Mouse (Mus musculus): Measurements from ENCODE around the gene Uso1. TPM values are rescaled to one million over a fixed set of nuclear protein-coding genes. Genes with fewer than 3 reads are reported as not detected.
A peak's percentile ranks its signal among the peaks of the same experiment; 100 is the strongest.

Gene Uso1
- polyA plus RNA-seq, 1 experiment: 8.1 TPM

GRCm38 (mm10) chr5:92229514-92229913, 91.8 kb downstream of the Uso1 start:
- no peak overlapping the region for H3K27ac ChIP-seq (ENCODE audit: control insufficient read depth, insufficient read depth, low read depth, low read length)
- H3K27me3 ChIP-seq (ENCODE audit: control insufficient read depth, insufficient read depth, low read length): no peaks in the 10 kb centered on the region
- no peaks in the 10 kb centered on the region for H3K4me1 ChIP-seq (ENCODE audit: control insufficient read depth, insufficient read depth, low read length)
- no peak overlapping the region for H3K4me3 ChIP-seq (ENCODE audit: control insufficient read depth, low read depth, low read length)
- H3K36me3 ChIP-seq (ENCODE audit: control insufficient read depth, insufficient read depth, low read length): no peaks in the 10 kb centered on the region
- no peak for TF ChIP-seq CTCF (IDR thresholded peaks at IDR 0.05; ENCODE audit: control insufficient read depth, insufficient read depth, insufficient replicate concordance, low read depth, low read length)
- no peak for TF ChIP-seq POLR2A (IDR thresholded peaks at IDR 0.05; ENCODE audit: control insufficient read depth, low read depth, low read length)

DNA sequence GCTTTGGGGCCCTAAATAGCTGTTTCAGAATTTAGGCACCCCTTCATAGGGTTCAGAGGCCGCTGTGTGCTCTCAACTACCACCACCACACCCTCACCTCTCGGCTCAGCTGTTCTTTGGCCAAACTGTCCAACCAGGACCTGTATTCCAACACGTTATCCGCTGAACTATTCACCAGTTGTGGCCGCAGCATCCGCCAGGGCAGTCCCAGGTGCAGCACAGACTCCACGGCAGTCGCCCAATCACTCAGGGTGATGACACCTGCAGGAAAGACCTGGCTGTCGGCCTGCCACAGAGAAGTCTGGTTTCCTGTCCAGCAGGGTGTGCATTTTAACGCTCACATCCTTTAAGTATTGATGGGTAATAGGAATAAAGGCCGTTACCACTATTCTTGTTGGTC, 92.6 kb downstream of the Uso1 start:
- TF ChIP-seq CTCF (IDR thresholded peaks at IDR 0.05; ENCODE audit: control insufficient read depth, insufficient read depth, insufficient replicate concordance, low read depth, low read length) (no peak), POLR2A (IDR thresholded peaks at IDR 0.05; ENCODE audit: control insufficient read depth, low read depth, low read length) (no peak)
- H3K4me3 ChIP-seq (ENCODE audit: control insufficient read depth, low read depth, low read length): no peak overlapping the region
- H3K27ac ChIP-seq (ENCODE audit: control insufficient read depth, insufficient read depth, low read depth, low read length): no peak overlapping the region

GRCm38 (mm10) chr5:92231836-92232235, 94.1 kb downstream of the Uso1 start:
- Histone ChIP-seq H3K27me3 (ENCODE audit: control insufficient read depth, insufficient read depth, low read length) (no peaks in the 10 kb centered on the region), H3K4me1 (ENCODE audit: control insufficient read depth, insufficient read depth, low read length) (no peaks in the 10 kb centered on the region), H3K4me3 (ENCODE audit: control insufficient read depth, low read depth, low read length) (no peak overlapping the region), H3K27ac (ENCODE audit: control insufficient read depth, insufficient read depth, low read depth, low read length) (no peak overlapping the region), H3K36me3 (ENCODE audit: control insufficient read depth, insufficient read depth, low read length) (no peaks in the 10 kb centered on the region)
- TF ChIP-seq POLR2A (IDR thresholded peaks at IDR 0.05; ENCODE audit: control insufficient read depth, low read depth, low read length) (no peak), CTCF (IDR thresholded peaks at IDR 0.05; ENCODE audit: control insufficient read depth, insufficient read depth, insufficient replicate concordance, low read depth, low read length) (no peak)

More for the DNA sequence above, 92.6 kb downstream of the Uso1 start:
- Histone ChIP-seq H3K27me3 (ENCODE audit: control insufficient read depth, insufficient read depth, low read length) (no peaks in the 10 kb centered on the region), H3K4me1 (ENCODE audit: control insufficient read depth, insufficient read depth, low read length) (no peaks in the 10 kb centered on the region), H3K36me3 (ENCODE audit: control insufficient read depth, insufficient read depth, low read length) (no peaks in the 10 kb centered on the region)

DNA sequence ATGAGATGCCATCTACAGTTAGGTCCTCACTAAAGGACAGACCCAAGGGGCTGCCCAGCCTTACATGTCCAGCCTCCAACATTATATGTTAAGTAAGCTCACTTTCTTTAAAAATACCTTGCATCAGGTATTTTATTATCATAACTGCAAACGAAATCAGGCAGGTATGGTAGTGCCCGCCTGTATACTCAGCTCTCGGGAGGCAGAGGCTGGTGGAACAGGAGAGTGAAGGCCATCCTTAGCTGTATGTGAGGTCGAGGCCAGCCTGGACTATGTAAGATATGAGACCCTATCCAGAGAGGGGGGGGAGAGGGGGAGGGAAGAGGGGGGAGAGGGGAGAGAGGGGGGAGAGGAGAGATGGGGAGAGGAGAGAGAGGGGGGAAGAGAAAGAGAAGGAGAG, 95.6 kb downstream of the Uso1 start:
- Histone ChIP-seq H3K4me3 (ENCODE audit: control insufficient read depth, low read depth, low read length) (no peak overlapping the region), H3K27ac (ENCODE audit: control insufficient read depth, insufficient read depth, low read depth, low read length) (no peak overlapping the region), H3K27me3 (ENCODE audit: control insufficient read depth, insufficient read depth, low read length) (no peaks in the 10 kb centered on the region), H3K4me1 (ENCODE audit: control insufficient read depth, insufficient read depth, low read length) (no peaks in the 10 kb centered on the region), H3K36me3 (ENCODE audit: control insufficient read depth, insufficient read depth, low read length) (no peaks in the 10 kb centered on the region)
- no peak for TF ChIP-seq POLR2A (IDR thresholded peaks at IDR 0.05; ENCODE audit: control insufficient read depth, low read depth, low read length)
- no peak for TF ChIP-seq CTCF (IDR thresholded peaks at IDR 0.05; ENCODE audit: control insufficient read depth, insufficient read depth, insufficient replicate concordance, low read depth, low read length)

DNA sequence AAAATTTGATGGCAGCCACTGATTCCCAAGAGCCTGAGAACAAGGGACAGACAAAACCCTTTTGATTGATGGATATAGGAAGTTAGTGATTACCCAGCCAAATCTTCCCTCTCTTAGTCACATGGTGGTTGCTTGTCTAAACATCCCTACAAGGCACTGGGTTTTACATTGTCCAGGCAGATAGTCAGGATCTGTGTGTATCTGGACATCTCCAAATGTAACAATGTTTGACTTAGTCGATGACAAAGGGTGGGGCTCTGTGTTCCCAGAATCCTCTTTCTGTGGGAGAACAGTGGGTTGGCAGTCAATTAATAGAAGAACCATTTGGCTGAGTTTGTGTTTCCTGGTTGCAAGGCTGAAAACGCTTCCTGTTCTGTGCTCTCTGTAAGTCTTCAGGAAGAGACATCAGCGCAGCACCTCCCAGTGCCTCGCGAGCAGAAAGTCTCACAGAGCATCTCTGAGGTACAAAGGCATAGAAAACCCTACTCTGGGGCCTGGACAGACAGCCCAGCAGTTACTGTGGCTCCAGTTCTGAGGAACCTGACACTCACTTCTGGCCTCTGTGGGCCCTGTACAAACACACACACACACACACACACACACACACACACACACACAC, 97.3 kb downstream of the Uso1 start:
- Histone ChIP-seq H3K4me1 (ENCODE audit: control insufficient read depth, insufficient read depth, low read length) (peaks cover 4% of the 10 kb centered on the region; the same call in 1 of the 2 replicates), H3K4me3 (ENCODE audit: control insufficient read depth, low read depth, low read length) (no peak overlapping the region), H3K36me3 (ENCODE audit: control insufficient read depth, insufficient read depth, low read length) (no peaks in the 10 kb centered on the region), H3K27me3 (ENCODE audit: control insufficient read depth, insufficient read depth, low read length) (no peaks in the 10 kb centered on the region), H3K27ac (ENCODE audit: control insufficient read depth, insufficient read depth, low read depth, low read length) (no peak overlapping the region)
- no peak for TF ChIP-seq POLR2A (IDR thresholded peaks at IDR 0.05; ENCODE audit: control insufficient read depth, low read depth, low read length)
- no peak for TF ChIP-seq CTCF (IDR thresholded peaks at IDR 0.05; ENCODE audit: control insufficient read depth, insufficient read depth, insufficient replicate concordance, low read depth, low read length)

DNA sequence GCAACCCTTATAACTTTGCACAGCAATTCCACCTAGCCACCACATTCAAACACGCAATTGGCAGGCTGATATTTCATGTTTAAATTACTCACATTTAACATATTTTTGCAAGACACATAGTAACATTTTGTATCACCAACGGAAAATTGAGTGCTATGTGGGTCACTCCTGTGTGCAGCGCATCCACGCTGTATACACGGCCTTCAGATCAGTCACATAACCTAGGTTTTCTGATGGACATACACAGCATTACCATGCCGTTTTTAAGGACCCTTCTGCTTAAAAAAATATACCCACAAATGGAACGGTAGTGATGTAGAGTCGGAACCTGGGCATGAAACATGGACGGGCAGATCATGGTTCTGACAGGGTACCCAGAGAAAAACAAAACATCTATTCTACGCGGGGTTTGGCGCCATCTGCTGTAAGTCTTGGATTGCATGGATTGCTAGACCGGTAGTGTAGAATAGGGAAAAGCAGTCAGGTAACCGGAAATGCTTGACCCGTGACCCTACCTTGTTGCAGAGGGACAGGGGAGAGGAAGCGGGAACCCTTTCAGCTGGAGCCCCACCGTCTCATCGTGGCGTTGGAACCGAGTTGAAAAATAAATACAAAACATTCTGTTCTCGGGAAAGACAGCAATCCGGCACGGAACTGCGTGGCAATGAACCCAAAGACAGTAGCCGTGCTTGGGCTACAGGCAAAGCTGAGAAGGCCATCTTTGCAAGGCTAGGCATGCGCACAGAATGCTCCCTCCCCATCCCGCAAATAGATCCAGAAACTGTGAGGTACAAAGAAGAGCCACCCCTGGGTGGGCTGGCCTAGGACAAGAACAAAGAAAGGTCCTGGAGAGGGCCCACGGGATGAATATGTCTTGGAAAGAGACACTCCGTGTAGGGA, 101.8 kb downstream of the Uso1 start:
- Histone ChIP-seq H3K27ac (ENCODE audit: control insufficient read depth, insufficient read depth, low read depth, low read length) (no peak overlapping the region), H3K4me3 (ENCODE audit: control insufficient read depth, low read depth, low read length) (peak overlapping the region; percentile 30), H3K36me3 (ENCODE audit: control insufficient read depth, insufficient read depth, low read length) (no peaks in the 10 kb centered on the region), H3K4me1 (ENCODE audit: control insufficient read depth, insufficient read depth, low read length) (peaks cover 4% of the 10 kb centered on the region; the same call in 1 of the 2 replicates), H3K27me3 (ENCODE audit: control insufficient read depth, insufficient read depth, low read length) (no peaks in the 10 kb centered on the region)
- no peak for TF ChIP-seq POLR2A (IDR thresholded peaks at IDR 0.05; ENCODE audit: control insufficient read depth, low read depth, low read length)
- TF ChIP-seq CTCF (IDR thresholded peaks at IDR 0.05; ENCODE audit: control insufficient read depth, insufficient read depth, insufficient replicate concordance, low read depth, low read length): no peak

DNA sequence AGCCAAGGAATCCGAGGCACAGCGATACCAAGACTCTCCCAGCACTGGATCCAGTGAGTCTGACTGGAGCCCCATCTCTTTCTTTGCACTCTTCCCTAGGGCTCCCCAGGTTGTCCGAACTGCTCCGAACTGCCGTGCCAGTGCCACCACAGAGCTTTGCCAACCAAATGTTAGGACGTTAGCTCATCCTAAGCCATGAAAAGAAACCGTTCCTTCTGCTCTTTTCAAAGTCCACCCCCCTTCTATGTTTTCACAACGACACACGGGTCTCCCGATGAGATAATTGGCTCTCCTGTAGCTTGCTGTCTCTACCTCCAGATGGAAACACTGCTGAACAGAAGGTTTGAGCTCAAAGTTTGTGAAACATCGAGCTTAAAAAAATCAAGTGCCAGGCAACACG, 103.0 kb downstream of the Uso1 start:
- H3K4me3 ChIP-seq (ENCODE audit: control insufficient read depth, low read depth, low read length): no peak overlapping the region
- no peaks in the 10 kb centered on the region for H3K27me3 ChIP-seq (ENCODE audit: control insufficient read depth, insufficient read depth, low read length)
- H3K27ac ChIP-seq (ENCODE audit: control insufficient read depth, insufficient read depth, low read depth, low read length): no peak overlapping the region
- H3K4me1 ChIP-seq (ENCODE audit: control insufficient read depth, insufficient read depth, low read length): peaks cover 4% of the 10 kb centered on the region; the same call in 1 of the 2 replicates
- TF ChIP-seq POLR2A (IDR thresholded peaks at IDR 0.05; ENCODE audit: control insufficient read depth, low read depth, low read length) (no peak), CTCF (IDR thresholded peaks at IDR 0.05; ENCODE audit: control insufficient read depth, insufficient read depth, insufficient replicate concordance, low read depth, low read length) (no peak)
- no peaks in the 10 kb centered on the region for H3K36me3 ChIP-seq (ENCODE audit: control insufficient read depth, insufficient read depth, low read length)
